Mouse (Mus musculus) cortical plate, adult 2 months (tissue): ENCODE data around the gene Prdm5.

ENCODE experiments used
- CTCF ChIP-seq: fragments of 200-500 bp; IDR thresholded peaks from 2 replicates; pipeline ENCODE4 v1.5.1; 2011; ENCODE audit warnings: mild to moderate bottlenecking, control low read depth, low read length; ENCODE audit not compliant: insufficient read depth; ENCODE audit errors: extremely low read depth
- POLR2A ChIP-seq: fragments of 200-500 bp; IDR thresholded peaks from 2 replicates; pipeline ENCODE4 v1.6.1; 2011; ENCODE audit warnings: mild to moderate bottlenecking, low read length, control low read depth; ENCODE audit not compliant: insufficient read depth; ENCODE audit errors: extremely low read depth

DNA sequence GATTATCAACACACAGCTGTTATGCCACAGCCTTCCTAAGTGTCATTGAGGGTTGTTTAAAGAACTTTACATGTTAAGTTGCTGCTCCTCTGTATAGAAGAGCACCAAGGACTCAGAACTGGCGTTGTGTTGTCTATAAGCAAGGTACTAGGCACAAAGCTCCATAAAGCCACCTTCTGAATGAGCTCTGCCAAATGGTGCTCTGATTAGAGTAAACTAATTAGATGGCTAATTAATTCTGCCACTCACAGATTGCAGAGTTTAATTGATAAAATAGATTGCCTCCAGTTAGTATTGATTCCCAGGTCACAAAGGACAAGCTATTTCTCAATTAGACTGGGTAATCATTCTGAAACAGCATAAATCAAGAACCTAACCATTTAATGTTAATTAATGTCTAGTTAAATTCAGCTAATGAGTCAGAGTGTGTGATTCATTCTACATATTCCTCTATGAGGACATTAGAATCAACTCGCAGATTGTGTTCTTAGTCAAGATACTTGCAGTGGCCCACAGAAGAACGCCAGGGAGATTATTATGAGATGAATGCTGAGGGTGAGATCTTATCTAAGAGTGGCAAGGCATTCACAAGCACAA, 147.0 kb downstream of the Prdm5 start:
- TF ChIP-seq POLR2A (no peak), CTCF (no peak)
